Mouse (Mus musculus) ES-Bruce4 (cell line): ENCODE results near the gene H3f3b.
A peak's percentile ranks its signal among the peaks of the same experiment; 100 is the strongest.

ENCODE experiments used
- CTCF ChIP-seq: IDR thresholded peaks from one replicate; pipeline ENCODE4 v1.8.1; 2011; ENCODE audit warnings: low read depth, low read length
- EP300 ChIP-seq: IDR thresholded peaks from 2 replicates; pipeline ENCODE4 v1.6.1; 2011; ENCODE audit warnings: low read depth, low read length; ENCODE audit not compliant: insufficient read depth
- POLR2A ChIP-seq: IDR thresholded peaks from one replicate; pipeline ENCODE4 v1.8.1; 2011; ENCODE audit warnings: low read length; ENCODE audit not compliant: insufficient read depth

DNA sequence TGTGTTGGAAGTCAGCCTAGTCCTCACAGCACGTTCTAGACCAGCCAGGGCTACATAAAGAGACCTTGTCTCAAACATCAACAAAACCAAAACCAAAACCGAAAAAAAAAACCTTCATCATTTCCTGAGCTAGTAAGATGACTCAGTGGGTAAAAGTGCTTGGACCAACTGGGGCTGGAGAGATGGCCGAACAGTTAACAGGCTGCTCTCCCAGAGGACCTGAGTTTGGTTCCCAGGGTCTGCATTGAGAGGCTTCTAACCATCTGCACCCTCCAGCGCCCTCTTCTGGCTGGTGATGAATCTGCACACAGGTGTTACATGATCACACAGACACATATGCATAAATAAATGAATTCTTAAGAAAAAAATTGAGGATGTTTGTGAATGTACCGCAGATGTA is 43.7 kb upstream of the H3f3b start:
- TF ChIP-seq CTCF (peak; percentile 61), POLR2A (no peak), EP300 (no peak)
